Mouse (Mus musculus): ENCODE data around the gene Cers6. TPM values are rescaled to one million over a fixed set of nuclear protein-coding genes. Genes with fewer than 3 reads are reported as not detected.

The Cers6 gene
- polyA plus RNA-seq, 1 experiment from 2014 or later: 18.9 TPM

DNA sequence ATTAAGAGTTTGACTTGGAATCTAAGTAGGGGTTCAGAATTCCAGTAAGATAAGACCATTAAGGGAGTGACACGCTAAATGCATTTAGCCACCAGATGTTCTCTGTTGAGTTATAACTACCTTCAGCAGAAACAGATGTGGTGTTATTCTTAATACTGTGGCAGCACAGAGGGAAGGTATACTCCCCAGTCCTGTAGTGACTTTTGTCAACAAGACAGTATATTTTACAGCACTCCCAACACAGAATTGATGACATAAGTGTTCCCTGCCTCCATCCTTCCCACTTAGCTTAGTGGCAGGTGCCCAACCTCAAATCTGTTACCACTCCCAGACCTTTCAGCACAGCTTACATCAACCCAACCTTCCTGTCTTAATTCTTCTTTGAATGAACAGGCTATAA is 219.5 kb downstream of the Cers6 start:
- Histone ChIP-seq H3K9ac (no peak overlapping the region), H3K4me1 (peaks cover 31% of the 10 kb centered on the region), H3K9me3 (no peaks in the 10 kb centered on the region), H3K36me3 (no peaks in the 10 kb centered on the region), H3K27ac (replicated peaks) (no peak overlapping the region), H3K27me3 (replicated peaks) (no peaks in the 10 kb centered on the region), H3K4me2 (no peak overlapping the region), H3K4me3 (no peak overlapping the region)
- ATAC-seq (ENCODE audit: extremely low read depth, insufficient number of reproducible peaks, low FRiP score, low TSS enrichment): no peak
- WGBS: 42% methylated on average over 1 of the region's 1 CpGs

DNA sequence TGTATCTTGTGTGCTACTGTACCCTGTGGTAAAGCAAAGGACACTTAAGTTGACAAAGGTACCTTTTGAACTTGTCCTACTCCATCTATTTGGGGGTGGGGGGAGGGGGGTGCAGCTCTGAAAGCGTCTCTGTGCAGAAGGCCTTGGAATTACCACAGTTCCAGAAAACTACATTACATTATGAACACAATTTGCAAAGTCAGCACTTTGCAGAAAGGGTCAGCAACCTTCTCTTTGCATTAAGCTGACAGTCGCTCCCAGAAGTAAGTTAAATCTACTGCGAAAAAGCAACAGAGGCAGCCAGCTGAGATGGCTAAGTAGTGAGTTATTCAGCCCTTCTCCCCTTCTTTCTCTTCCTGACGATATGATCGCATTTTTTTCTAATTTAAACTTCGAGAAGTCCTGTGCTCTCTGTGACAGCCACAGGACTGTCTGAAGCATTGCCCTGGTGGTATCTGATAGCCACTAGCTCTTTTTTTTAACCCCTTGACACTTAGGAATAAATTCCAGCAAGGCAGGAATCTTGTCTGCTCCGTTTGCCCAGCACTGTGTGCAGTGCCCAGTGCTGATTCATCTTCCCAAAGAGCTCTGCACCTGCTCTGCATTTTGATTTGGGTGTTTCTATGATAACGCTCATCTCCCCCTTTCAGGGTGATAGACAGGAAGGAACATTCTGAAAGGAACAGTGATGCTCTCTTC is 221.4 kb downstream of the Cers6 start:
- Histone ChIP-seq H3K27ac (replicated peaks) (no peak overlapping the region), H3K4me2 (no peak overlapping the region), H3K4me3 (no peak overlapping the region), H3K4me1 (peaks cover 30% of the 10 kb centered on the region), H3K36me3 (no peaks in the 10 kb centered on the region), H3K9me3 (no peaks in the 10 kb centered on the region), H3K9ac (no peak overlapping the region), H3K27me3 (replicated peaks) (no peaks in the 10 kb centered on the region)
- no peak for ATAC-seq (ENCODE audit: extremely low read depth, insufficient number of reproducible peaks, low FRiP score, low TSS enrichment)
- 48% methylated on average over 8 of the region's 8 CpGs for WGBS

DNA sequence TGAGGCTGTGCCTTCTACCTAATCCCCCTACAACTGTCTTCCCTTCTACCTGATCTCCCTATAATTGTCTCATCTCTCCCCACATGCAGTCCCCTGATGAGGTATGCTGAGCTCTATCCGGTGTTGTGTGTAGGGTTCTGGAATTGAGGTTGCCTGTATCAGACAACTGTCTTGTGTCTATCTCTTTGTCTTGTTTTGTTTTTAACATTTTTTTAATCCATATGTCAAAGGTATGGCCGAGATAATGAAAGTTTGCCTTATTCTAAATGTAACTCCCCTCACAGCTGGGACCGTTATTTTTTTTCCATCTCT is 221.9 kb downstream of the Cers6 start:
- H3K36me3 ChIP-seq: no peaks in the 10 kb centered on the region
- WGBS: 83% methylated on average over 3 of the region's 3 CpGs
- H3K27me3 ChIP-seq (replicated peaks): no peaks in the 10 kb centered on the region
- no peak overlapping the region for H3K27ac ChIP-seq (replicated peaks)
- no peaks in the 10 kb centered on the region for H3K9me3 ChIP-seq
- no peak overlapping the region for H3K4me3 ChIP-seq
- H3K4me1 ChIP-seq: peaks cover 30% of the 10 kb centered on the region
- no peak for ATAC-seq (ENCODE audit: extremely low read depth, insufficient number of reproducible peaks, low FRiP score, low TSS enrichment)
- no peak overlapping the region for H3K9ac ChIP-seq
- no peak overlapping the region for H3K4me2 ChIP-seq

DNA sequence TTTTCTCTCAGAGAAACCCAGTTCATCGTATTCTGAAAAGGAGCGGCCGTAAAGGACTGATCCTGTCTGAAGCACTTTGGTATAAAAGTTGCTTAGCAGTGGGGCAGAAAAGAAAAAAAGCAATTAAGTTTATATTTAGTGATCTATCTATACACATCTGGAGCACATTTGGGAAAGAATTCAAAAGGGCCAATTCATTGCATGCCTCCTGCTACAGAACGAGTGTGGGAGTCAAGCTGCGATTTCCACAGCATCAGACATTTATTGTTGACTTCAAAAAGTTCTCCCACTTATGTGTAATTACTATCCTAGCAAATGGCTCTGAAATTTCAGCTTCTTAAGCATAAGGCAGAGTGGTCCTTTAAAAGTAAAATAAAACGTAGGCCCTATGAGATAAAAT is 223.2 kb downstream of the Cers6 start:
- ATAC-seq (ENCODE audit: extremely low read depth, insufficient number of reproducible peaks, low FRiP score, low TSS enrichment): no peak
- H3K27ac ChIP-seq (replicated peaks): no peak overlapping the region
- H3K9me3 ChIP-seq: no peaks in the 10 kb centered on the region
- H3K4me1 ChIP-seq: peaks cover 30% of the 10 kb centered on the region
- H3K4me2 ChIP-seq: no peak overlapping the region
- no peaks in the 10 kb centered on the region for H3K27me3 ChIP-seq (replicated peaks)
- H3K9ac ChIP-seq: no peak overlapping the region
- no peaks in the 10 kb centered on the region for H3K36me3 ChIP-seq
- WGBS: 83% methylated on average over 6 of the region's 6 CpGs
- no peak overlapping the region for H3K4me3 ChIP-seq

DNA sequence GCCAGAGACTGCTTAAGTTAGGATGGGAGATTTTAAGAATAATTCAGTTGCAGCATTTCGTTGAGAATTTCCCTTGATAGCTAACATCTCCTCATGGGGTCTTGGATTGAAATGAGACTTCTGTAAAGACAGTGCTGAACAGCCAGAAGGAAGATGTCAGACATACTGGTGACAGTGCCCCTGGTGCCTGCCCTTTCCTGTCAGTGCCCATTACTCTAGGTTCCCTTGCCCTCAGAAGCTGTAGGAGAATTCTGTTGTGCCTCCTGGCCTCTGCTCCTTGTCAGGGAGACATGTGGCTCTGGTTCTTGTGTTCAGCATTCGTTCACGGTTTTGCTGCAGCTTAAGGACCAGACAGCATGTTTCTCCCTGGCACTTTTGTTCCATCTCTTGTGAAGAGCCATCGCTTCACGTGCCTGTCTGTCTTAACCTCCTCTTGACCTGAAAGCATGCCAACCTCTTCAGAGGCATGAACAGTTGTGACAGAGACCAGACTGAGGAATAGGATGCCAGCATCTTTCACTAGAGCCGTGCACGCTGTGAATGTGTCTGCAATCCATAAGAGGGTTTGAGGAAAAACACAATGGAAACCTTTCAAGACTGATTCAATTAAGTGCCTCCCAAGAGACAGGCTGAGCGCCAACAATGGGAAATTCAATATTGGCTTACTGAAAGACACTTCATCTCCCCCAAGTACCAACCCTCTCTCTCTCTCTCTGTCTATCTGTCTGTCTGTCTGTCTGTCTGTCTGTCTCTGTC is 225.4 kb downstream of the Cers6 start:
- no peaks in the 10 kb centered on the region for H3K27me3 ChIP-seq (replicated peaks)
- 51% methylated on average over 8 of the region's 8 CpGs for WGBS
- H3K4me2 ChIP-seq: no peak overlapping the region
- no peak overlapping the region for H3K27ac ChIP-seq (replicated peaks)
- H3K4me3 ChIP-seq: no peak overlapping the region
- no peak overlapping the region for H3K9ac ChIP-seq
- H3K4me1 ChIP-seq: peaks cover 15% of the 10 kb centered on the region
- H3K36me3 ChIP-seq: no peaks in the 10 kb centered on the region
- no peaks in the 10 kb centered on the region for H3K9me3 ChIP-seq
- ATAC-seq (ENCODE audit: extremely low read depth, insufficient number of reproducible peaks, low FRiP score, low TSS enrichment): no peak

DNA sequence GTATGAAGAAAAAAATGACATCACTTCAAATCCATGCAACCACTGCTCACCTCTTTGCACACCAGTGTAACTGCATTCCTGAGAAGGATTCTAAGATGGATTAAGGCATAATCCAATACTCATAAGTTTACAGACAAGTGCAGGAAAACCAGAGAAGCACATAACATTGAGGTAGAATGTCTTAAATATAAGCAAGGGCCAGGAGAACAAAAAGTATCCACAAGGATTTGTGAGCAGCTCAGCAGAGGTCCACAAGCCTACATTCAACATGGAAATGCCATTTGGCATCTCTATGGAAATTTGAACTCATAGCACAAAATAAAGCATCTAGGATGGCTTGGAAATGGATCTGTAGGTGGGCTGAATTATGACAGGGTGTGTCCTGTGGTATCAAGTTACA is 234.6 kb downstream of the Cers6 start:
- ATAC-seq (ENCODE audit: extremely low read depth, insufficient number of reproducible peaks, low FRiP score, low TSS enrichment): no peak
- Histone ChIP-seq H3K27ac (replicated peaks) (no peak overlapping the region), H3K36me3 (0 out of 2 replicates have a peak, but pooled peaks cover 3% of the 10 kb centered on the region), H3K9me3 (no peaks in the 10 kb centered on the region), H3K4me2 (no peak overlapping the region), H3K9ac (no peak overlapping the region), H3K4me1 (peaks cover 9% of the 10 kb centered on the region), H3K4me3 (no peak overlapping the region), H3K27me3 (replicated peaks) (no peaks in the 10 kb centered on the region)

DNA sequence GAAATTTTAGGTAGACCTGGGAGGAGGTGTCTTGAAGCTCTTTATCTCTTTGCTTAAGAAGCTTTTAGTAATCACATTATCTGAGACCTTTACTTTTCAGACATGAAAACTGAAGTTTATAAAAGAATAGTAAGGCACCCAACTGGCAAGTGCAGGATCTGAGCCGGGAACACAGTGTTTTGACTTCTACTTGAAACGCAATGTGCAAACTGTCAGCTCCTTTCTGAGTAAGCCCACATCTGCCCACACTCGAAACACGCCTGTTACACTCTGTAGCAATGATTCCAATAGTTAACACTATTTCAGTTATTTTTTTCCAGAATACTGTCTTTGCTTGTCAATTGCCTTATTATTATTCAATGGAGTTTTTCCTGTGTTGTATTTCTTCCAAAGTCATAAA is 235.6 kb downstream of the Cers6 start:
- no peak for ATAC-seq (ENCODE audit: extremely low read depth, insufficient number of reproducible peaks, low FRiP score, low TSS enrichment)
- no peaks in the 10 kb centered on the region for H3K9me3 ChIP-seq
- H3K4me1 ChIP-seq: peaks cover 11% of the 10 kb centered on the region
- H3K27me3 ChIP-seq (replicated peaks): no peaks in the 10 kb centered on the region
- H3K4me2 ChIP-seq: no peak overlapping the region
- no peak overlapping the region for H3K9ac ChIP-seq
- H3K27ac ChIP-seq (replicated peaks): no peak overlapping the region
- 0 out of 2 replicates have a peak, but pooled peaks cover 3% of the 10 kb centered on the region for H3K36me3 ChIP-seq
- 68% methylated on average over 4 of the region's 4 CpGs for WGBS
- H3K4me3 ChIP-seq: no peak overlapping the region

DNA sequence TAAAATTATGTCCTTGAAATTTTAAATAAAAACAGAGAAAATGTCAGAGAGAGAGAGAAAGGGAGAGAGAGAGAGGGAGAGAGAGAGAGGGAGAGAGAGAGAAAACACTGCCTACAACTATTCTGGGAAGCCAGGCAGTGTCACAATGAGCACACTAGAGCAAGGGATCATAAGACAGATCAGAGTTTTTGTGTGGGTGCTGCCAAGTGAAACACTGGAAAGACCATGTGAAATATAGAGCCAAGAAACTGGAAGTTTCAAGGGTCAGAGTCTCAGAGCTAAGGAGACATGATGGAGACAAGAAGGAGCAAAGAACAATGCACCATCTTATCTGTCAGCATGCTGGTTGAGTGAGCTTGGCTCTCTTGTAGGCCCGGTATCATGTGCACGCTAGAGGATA is 236.3 kb downstream of the Cers6 start:
- ATAC-seq (ENCODE audit: extremely low read depth, insufficient number of reproducible peaks, low FRiP score, low TSS enrichment): no peak
- Histone ChIP-seq H3K27me3 (replicated peaks) (no peaks in the 10 kb centered on the region), H3K9ac (no peak overlapping the region), H3K27ac (replicated peaks) (no peak overlapping the region), H3K4me1 (peaks cover 13% of the 10 kb centered on the region), H3K36me3 (0 out of 2 replicates have a peak, but pooled peaks cover 3% of the 10 kb centered on the region), H3K4me3 (no peak overlapping the region), H3K9me3 (no peaks in the 10 kb centered on the region), H3K4me2 (no peak overlapping the region)
- WGBS: 48% methylated on average over 2 of the region's 2 CpGs

DNA sequence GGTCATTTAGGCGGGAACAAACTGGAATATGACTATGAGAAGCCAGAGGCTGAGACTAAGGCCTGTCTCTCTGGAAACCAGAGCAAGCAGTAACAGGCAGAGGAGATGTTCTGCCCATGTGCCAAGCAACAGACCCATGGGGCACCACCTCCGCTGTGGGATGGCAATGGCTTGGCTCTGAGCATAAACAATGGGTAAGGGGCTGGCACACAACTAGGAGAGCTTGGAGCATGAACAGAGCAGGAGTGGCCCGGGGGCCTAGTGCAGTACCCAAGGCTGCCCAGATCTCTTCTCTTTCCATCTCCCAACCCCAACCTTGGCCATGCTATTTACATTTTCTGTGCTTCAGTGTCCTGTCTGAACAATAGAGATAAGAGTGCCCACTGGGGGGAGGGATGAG is 237.5 kb downstream of the Cers6 start:
- Histone ChIP-seq H3K36me3 (no peaks in the 10 kb centered on the region), H3K4me3 (no peak overlapping the region), H3K27ac (replicated peaks) (no peak overlapping the region), H3K4me1 (peaks cover 13% of the 10 kb centered on the region), H3K9ac (no peak overlapping the region), H3K4me2 (no peak overlapping the region), H3K9me3 (no peaks in the 10 kb centered on the region), H3K27me3 (replicated peaks) (no peaks in the 10 kb centered on the region)
- WGBS: 81% methylated on average over 3 of the region's 3 CpGs
- no peak for ATAC-seq (ENCODE audit: extremely low read depth, insufficient number of reproducible peaks, low FRiP score, low TSS enrichment)

DNA sequence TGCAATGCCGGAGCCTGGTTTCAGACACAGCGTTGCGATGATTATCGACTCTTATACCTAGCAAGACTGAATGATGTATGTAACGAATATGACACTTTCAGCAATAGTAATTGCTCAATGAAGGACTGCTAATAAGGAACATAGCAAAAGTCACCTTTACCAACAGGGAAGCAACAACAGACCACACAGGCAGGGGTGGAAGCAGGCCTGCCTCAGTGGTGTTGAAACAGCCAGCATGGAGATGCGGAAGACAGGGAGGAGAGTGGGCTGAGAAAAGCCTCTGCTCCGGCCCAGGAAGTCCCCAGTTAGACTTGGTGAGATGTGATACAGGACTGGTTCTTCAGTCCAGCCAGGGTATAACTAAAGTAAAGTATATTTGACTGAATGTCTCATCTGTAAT is 237.9 kb downstream of the Cers6 start:
- WGBS: 91% methylated on average over 7 of the region's 7 CpGs
- H3K9me3 ChIP-seq: no peaks in the 10 kb centered on the region
- ATAC-seq (ENCODE audit: extremely low read depth, insufficient number of reproducible peaks, low FRiP score, low TSS enrichment): no peak
- H3K9ac ChIP-seq: no peak overlapping the region
- H3K36me3 ChIP-seq: no peaks in the 10 kb centered on the region
- no peak overlapping the region for H3K27ac ChIP-seq (replicated peaks)
- H3K4me3 ChIP-seq: no peak overlapping the region
- no peaks in the 10 kb centered on the region for H3K27me3 ChIP-seq (replicated peaks)
- no peak overlapping the region for H3K4me2 ChIP-seq
- peaks cover 13% of the 10 kb centered on the region for H3K4me1 ChIP-seq

DNA sequence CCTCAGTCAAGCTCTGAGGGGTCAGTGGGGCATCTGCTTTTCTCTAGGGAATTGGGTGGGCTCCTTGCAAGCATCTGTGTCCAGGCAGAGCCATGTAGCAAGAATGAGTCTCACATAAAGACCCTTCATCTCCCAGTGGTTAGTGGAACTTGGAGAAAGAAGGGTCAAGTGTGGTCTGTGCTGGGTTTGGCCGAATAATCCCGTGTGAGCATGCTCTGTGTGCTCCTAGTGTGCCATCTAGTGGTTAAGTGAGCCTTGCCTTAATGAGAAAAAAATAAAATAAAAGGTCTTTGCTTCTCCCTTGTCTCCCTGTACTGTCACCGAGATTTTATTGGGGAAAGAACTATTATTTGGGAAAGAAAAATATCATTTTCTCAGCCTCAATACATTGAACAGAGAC is 239.5 kb downstream of the Cers6 start:
- no peak overlapping the region for H3K9ac ChIP-seq
- no peak overlapping the region for H3K27ac ChIP-seq (replicated peaks)
- no peaks in the 10 kb centered on the region for H3K36me3 ChIP-seq
- H3K4me2 ChIP-seq: no peak overlapping the region
- no peaks in the 10 kb centered on the region for H3K27me3 ChIP-seq (replicated peaks)
- WGBS: 16% methylated on average over 3 of the region's 3 CpGs
- H3K4me1 ChIP-seq: peaks cover 13% of the 10 kb centered on the region
- no peak overlapping the region for H3K4me3 ChIP-seq
- no peaks in the 10 kb centered on the region for H3K9me3 ChIP-seq
- no peak for ATAC-seq (ENCODE audit: extremely low read depth, insufficient number of reproducible peaks, low FRiP score, low TSS enrichment)

DNA sequence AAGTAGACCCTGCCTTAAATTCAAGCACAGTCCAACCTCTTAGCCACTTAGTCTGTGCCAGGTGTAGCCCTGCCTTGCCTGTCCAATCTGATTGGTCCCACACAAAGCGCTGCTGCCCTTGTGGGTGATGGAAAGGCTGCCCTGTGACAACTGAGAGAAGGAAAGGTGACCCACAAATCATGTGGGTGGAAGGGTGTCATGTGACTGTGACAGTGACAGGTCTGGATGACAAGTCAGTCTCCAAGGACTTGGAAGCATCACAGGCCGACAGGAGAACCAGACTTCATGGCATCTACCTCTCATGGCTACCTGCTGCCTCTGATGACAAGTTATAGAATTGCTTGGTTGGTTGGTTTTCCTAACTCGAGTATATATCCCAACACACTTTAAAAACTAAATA is 242.3 kb downstream of the Cers6 start:
- Histone ChIP-seq H3K4me3 (no peak overlapping the region), H3K4me1 (peaks cover 8% of the 10 kb centered on the region; the same call in 1 of the 2 replicates), H3K36me3 (peaks cover 2% of the 10 kb centered on the region; the same call in 1 of the 2 replicates), H3K27me3 (replicated peaks) (no peaks in the 10 kb centered on the region), H3K9ac (no peak overlapping the region), H3K27ac (replicated peaks) (no peak overlapping the region), H3K4me2 (no peak overlapping the region), H3K9me3 (no peaks in the 10 kb centered on the region)
- ATAC-seq (ENCODE audit: extremely low read depth, insufficient number of reproducible peaks, low FRiP score, low TSS enrichment): no peak
- 72% methylated on average over 3 of the region's 3 CpGs for WGBS
